Mouse (Mus musculus) megakaryocyte, embryonic 14.5 days (primary cell): ENCODE measurements around the gene Zfp786. TPM values are rescaled to one million over a fixed set of nuclear protein-coding genes. Genes with fewer than 3 reads are reported as not detected.

ENCODE experiments used
- H3K27me3 ChIP-seq: replicated peaks from 2 replicates; pipeline ENCODE3; 2012; ENCODE audit warnings: inconsistent platforms
- H3K36me3 ChIP-seq: replicated peaks from 2 replicates; pipeline ENCODE3; 2012; ENCODE audit warnings: low read length, inconsistent platforms, mixed read lengths
- H3K4me1 ChIP-seq: 2 replicates; pipeline ENCODE4 v1.6.1; 2012; ENCODE audit warnings: inconsistent platforms
- H3K4me3 ChIP-seq: replicated peaks from 2 replicates; pipeline ENCODE3; 2012; ENCODE audit warnings: moderate library complexity, mild to moderate bottlenecking, inconsistent platforms
- H3K9me3 ChIP-seq: 2 replicates; pipeline ENCODE4 v1.6.1; 2012; ENCODE audit warnings: inconsistent platforms
- FLI1 ChIP-seq: IDR thresholded peaks from 2 replicates; pipeline ENCODE4 v1.6.1; 2012; ENCODE audit warnings: low read length, inconsistent platforms, mixed read lengths
- GATA1 ChIP-seq: IDR thresholded peaks from 3 replicates; pipeline ENCODE4 v1.6.1; 2012; ENCODE audit warnings: mixed read lengths, low read length, inconsistent platforms, borderline replicate concordance
- polyA plus RNA-seq: library from polyadenylated mRNA; stranded (reverse); fragments of >175 nt; gene quantifications from 2 replicates; pipeline ENCODE4 v1.2.3, GENCODE M21; 2012; ENCODE audit warnings: low replicate concordance; ENCODE audit not compliant: insufficient read depth

Zfp786 gene
- polyA plus RNA-seq, 1 experiment, result not detected

DNA sequence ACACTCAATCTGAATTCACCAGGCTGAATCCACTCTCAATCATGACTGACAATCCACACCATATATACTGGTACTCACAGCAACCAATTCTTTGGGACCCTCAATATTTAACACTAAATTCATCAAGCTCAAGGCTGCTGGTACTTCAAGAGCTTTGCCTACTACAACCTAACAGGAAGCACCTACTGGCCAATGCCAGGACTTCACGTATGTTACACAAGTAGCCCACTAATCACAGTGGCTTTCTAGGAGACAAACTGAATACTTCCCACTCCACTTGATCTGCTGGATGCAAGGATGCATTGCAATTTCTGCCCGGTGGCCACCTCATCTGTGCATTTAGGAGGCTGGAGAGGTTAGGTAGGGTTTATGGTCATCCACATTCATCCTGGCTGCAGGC is 20.5 kb downstream of the Zfp786 start:
- Histone ChIP-seq H3K27me3 (no peaks in the 10 kb centered on the region), H3K36me3 (peaks cover 29% of the 10 kb centered on the region), H3K9me3 (no peaks in the 10 kb centered on the region), H3K4me1 (peaks cover 72% of the 10 kb centered on the region), H3K4me3 (no peak overlapping the region)
- no peak for TF ChIP-seq GATA1
- no peak for TF ChIP-seq FLI1

DNA sequence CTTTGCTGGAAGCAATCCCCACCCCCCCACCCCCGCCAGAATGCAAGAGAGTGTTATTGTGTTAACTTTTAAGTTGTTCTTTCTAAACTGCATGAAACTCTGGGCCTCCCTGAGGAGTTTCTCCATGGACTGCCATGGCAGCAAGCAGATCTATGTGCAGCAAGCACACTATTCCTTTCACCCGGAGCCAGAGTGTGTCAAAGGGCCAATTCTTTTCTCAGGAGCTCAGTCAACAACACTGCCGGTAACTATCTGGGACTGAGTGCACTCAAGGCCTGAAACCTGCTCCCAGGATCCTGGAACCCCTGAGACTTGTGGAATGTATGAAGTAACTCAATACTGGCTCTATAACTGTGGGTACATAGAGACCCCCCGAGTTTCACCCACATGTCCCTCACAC is 21.6 kb downstream of the Zfp786 start:
- Histone ChIP-seq H3K4me1 (peaks cover 78% of the 10 kb centered on the region), H3K36me3 (peaks cover 40% of the 10 kb centered on the region), H3K4me3 (no peak overlapping the region), H3K27me3 (no peaks in the 10 kb centered on the region), H3K9me3 (no peaks in the 10 kb centered on the region)
- TF ChIP-seq GATA1 (no peak), FLI1 (no peak)

- Histone ChIP-seq H3K36me3 (peaks cover 45% of the 10 kb centered on the region), H3K9me3 (no peaks in the 10 kb centered on the region), H3K4me1 (peaks cover 83% of the 10 kb centered on the region), H3K4me3 (no peak overlapping the region), H3K27me3 (no peaks in the 10 kb centered on the region)
- no peak for TF ChIP-seq GATA1
- TF ChIP-seq FLI1, result no peak
These were observed 22.1 kb downstream of the Zfp786 start for GRCm38 (mm10) chr6:47808545-47808944.

DNA sequence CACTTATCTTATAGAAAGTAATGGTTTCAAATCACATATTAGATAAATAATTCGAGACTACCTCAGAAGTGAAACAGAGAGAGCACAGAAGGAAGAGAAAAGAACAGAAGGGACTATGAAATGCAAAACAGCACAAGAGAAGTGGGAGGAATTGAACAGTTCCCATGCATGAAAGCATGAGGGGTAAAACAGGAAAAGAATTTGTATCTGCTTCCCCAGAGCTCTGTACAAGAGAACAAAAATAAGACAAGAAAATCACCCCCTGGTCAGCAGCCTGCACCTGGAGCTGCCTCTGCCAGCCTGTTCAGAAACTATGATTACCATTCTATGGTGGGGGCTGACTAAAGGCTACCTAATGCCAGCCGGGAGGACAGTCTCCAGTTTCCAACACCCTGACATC is 23.2 kb downstream of the Zfp786 start:
- Histone ChIP-seq H3K36me3 (peaks cover 56% of the 10 kb centered on the region), H3K27me3 (no peaks in the 10 kb centered on the region), H3K4me3 (no peak overlapping the region), H3K4me1 (peaks cover 92% of the 10 kb centered on the region), H3K9me3 (no peaks in the 10 kb centered on the region)
- TF ChIP-seq GATA1 (no peak), FLI1 (no peak)

DNA sequence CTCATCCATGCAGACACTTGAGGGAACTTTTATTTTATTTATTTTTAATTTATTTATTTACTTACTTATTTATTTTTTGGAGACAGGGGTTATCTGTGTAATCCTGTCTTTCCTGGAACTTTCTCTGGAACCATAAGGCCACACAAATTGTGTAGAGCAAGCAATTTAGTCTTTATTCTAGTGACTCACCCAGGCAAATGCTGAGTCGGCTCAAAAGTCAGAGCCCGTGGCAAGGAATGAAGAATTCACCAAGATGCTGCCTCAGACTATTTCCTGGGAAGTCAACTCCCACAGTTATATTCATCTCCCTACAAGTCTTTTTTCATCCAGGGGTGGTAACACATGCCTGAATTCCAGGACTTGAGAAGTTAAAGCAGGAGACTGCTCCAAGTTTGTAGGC is 25.1 kb downstream of the Zfp786 start:
- Histone ChIP-seq H3K4me1 (peaks cover 74% of the 10 kb centered on the region), H3K36me3 (peaks cover 75% of the 10 kb centered on the region), H3K4me3 (no peak overlapping the region), H3K27me3 (no peaks in the 10 kb centered on the region), H3K9me3 (no peaks in the 10 kb centered on the region)
- TF ChIP-seq GATA1 (no peak), FLI1 (no peak)

- TF ChIP-seq GATA1 (no peak), FLI1 (no peak)
- H3K4me1 ChIP-seq, result peaks cover 14% of the 10 kb centered on the region
- no peaks in the 10 kb centered on the region for H3K9me3 ChIP-seq
- H3K36me3 ChIP-seq, result peaks cover 97% of the 10 kb centered on the region
- no peaks in the 10 kb centered on the region for H3K27me3 ChIP-seq
- no peak overlapping the region for H3K4me3 ChIP-seq
These were observed 31.6 kb downstream of the Zfp786 start for GRCm38 (mm10) chr6:47799079-47799478.

- TF ChIP-seq FLI1, result no peak
- no peak for TF ChIP-seq GATA1
- H3K27me3 ChIP-seq, result no peaks in the 10 kb centered on the region
- H3K4me3 ChIP-seq, result no peak overlapping the region
These were observed 36.4 kb downstream of the Zfp786 start for GRCm38 (mm10) chr6:47794106-47794830.

GRCm38 (mm10) chr6:47793284-47793683 is 37.4 kb downstream of the Zfp786 start:
- no peaks in the 10 kb centered on the region for H3K27me3 ChIP-seq
- peaks cover 43% of the 10 kb centered on the region for H3K36me3 ChIP-seq
- no peak overlapping the region for H3K4me3 ChIP-seq
- peaks cover 43% of the 10 kb centered on the region for H3K4me1 ChIP-seq
- no peaks in the 10 kb centered on the region for H3K9me3 ChIP-seq
- TF ChIP-seq FLI1 (no peak), GATA1 (no peak)

More at GRCm38 (mm10) chr6:47794106-47794830, 36.4 kb downstream of the Zfp786 start:
- H3K9me3 ChIP-seq, result no peaks in the 10 kb centered on the region
- H3K36me3 ChIP-seq, result peaks cover 53% of the 10 kb centered on the region
- peaks cover 34% of the 10 kb centered on the region for H3K4me1 ChIP-seq

DNA sequence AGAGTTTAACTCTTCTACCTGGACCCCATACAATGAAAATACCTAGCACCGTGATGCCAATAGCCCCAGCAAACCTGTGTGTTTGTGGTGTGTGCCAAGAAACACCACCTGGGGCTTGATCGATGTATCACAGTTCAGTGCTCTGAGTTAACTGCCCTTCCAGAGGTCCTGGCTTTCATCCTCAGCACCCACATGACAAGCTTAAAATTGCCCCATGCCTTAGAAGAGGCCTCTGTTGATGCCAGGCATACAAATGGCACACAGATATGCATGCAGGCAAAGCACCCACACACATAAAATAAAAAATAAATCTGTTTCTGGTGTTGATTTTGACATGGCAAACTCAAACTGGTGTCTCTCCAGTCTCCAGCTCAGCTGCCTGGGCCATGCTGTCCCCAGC is 38.1 kb downstream of the Zfp786 start:
- H3K4me3 ChIP-seq, result no peak overlapping the region
- H3K4me1 ChIP-seq, result peaks cover 47% of the 10 kb centered on the region
- no peaks in the 10 kb centered on the region for H3K9me3 ChIP-seq
- H3K27me3 ChIP-seq, result no peaks in the 10 kb centered on the region
- H3K36me3 ChIP-seq, result peaks cover 36% of the 10 kb centered on the region
- TF ChIP-seq GATA1 (no peak), FLI1 (no peak)

DNA sequence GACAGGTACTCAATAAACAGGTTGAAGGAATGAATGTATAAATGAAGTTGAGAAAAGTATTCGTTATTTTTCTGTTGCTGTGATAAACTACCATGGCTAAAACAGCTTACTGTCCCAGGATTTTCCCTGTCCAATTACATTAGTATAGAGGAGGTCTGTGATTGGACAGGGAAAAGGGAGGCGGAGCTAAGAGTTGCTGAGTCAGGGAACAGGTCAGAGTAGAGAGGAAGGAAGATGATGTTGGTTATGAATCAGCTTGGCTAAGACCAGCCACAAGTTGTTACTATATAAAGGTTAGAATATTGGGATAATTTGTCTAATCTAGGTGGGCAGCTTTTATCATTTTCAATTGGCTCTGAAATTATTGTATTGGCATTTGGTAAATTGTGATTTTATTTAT is 39.9 kb downstream of the Zfp786 start:
- peaks cover 19% of the 10 kb centered on the region for H3K36me3 ChIP-seq
- no peaks in the 10 kb centered on the region for H3K9me3 ChIP-seq
- peaks cover 55% of the 10 kb centered on the region for H3K4me1 ChIP-seq
- no peak overlapping the region for H3K4me3 ChIP-seq
- H3K27me3 ChIP-seq, result no peaks in the 10 kb centered on the region
- no peak for TF ChIP-seq FLI1
- TF ChIP-seq GATA1, result no peak

DNA sequence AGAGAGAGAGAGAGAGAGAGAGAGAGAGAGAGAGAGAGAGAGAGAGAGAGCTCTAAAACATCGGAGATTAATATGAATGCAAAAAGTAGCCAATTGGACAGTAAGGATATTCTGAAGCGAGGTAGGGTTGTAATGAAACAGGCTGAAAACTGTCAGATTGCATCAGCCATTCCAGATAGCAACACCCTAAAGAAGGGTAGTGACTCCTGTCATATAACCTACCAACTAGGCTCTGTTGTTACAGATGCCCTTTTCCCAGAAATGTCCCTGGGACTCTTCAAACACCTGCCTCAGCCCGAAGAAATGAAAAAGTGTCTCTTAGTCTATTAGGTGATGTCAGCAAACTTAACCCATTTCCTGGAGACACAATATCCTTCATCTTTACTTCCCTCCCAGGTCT is 41.8 kb downstream of the Zfp786 start:
- Histone ChIP-seq H3K27me3 (no peaks in the 10 kb centered on the region), H3K9me3 (no peaks in the 10 kb centered on the region), H3K36me3 (peaks cover 5% of the 10 kb centered on the region), H3K4me1 (peaks cover 65% of the 10 kb centered on the region), H3K4me3 (peak overlapping the region; percentile 90)
- no peak for TF ChIP-seq GATA1
- TF ChIP-seq FLI1, result no peak
